Mouse (Mus musculus) neutrophil, adult 83 days (primary cell): ENCODE measurements around the gene Dennd2c. TPM values are rescaled to one million over a fixed set of nuclear protein-coding genes. Genes with fewer than 3 reads are reported as not detected.

Experiments used
- total RNA-seq, 2 experiments: library from RNA; stranded (reverse); gene quantifications; one replicate each; pipeline ENCODE4 v1.2.4; 2023

Dennd2c gene
- total RNA-seq: 1 to 10 TPM; 1.9 to 2.2 TPM

DNA sequence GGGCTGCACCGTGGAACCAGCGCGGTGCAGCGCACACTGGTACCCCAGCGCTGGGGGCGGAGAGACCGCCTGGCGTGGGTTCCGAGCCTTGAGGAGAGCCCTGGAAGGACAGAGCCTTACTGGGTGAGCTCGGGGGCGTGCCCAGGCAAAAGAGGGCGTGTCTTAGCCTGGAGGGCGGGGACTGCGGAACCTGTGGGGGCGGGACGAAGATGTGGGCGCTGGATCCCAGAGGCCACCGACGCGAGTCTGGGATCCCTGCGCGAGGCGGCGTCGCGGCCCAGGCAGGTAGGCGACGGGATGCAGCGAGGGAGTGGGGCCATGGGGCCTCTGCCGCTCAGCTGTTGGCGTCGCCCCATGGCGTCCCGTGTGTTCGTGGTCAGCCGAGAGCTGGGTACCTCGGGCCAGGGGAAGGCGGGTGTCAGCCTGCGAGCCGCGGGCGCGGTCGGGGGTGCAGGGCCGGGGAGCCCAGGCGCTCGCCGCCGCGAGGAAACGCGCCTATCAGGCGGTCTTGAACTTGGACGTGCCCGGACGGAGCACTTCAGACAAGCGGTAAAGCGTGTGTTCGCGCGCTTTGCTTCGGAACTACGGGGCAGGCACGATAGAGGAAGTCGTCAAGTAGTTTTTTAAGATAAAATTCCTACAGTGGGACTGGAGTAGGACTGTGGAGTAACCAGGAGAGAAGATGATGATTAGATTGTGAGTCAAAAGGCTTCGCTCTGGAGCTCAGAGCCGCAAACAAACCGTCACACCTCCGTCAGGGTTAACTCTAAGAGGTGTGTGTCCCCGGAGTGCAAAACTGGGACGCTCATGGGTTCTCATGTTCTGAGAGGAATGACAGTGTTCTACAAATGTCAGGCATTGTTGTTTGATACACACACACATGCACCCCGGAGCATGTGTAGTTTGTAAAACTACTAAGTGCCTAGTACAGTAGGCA is at the start of gene Dennd2c:
TSS of gene Dennd2c (plus strand) at position 151 of the 937 bp plus-strand sequence.

DNA sequence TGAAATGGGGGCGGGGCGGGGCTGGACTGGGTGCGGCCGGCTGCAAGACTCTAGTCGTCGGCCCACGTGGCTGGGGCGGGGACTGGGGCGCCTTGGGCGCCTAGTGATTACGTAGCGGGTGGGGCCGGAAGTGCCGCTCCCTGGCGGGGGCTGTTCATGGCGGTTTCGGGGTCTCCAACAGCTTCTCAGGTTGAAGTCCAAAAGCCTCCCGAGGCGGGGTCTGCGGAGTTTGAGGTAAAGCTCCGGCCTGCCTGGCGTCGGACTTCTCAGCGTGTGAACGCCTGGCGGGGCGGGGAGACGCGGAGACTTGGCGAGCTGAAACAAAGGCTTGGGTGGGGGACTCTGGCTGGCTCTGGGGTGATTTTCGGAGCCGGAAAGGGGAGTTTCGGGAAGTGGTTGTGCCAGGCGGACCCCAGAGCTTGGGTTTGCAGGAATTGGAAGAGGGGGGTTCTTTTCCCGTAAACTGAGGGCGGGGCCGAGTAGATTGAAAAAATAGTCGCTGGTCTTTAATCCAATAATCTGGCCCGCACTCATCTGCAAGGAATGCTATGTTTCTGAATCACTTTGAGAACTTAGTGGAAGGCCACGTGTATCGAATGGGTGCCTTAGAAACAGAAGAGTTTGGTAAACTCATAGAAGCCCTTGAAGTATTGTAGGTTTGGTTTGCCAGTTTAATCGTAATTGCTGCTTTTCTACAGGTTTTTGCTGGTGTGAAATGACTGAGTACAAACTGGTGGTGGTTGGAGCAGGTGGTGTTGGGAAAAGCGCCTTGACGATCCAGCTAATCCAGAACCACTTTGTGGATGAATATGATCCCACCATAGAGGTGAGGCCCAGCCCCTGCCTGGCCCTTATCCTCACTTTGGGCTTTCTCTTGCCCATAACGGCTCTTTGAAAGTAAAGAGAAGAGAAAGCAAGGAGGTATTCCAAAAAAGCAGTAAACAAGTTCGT is 43.9 kb upstream of the Dennd2c start, which contains the start of gene Nras:
TSS of gene Nras (plus strand) at position 79 of the 951 bp plus-strand sequence.

DNA sequence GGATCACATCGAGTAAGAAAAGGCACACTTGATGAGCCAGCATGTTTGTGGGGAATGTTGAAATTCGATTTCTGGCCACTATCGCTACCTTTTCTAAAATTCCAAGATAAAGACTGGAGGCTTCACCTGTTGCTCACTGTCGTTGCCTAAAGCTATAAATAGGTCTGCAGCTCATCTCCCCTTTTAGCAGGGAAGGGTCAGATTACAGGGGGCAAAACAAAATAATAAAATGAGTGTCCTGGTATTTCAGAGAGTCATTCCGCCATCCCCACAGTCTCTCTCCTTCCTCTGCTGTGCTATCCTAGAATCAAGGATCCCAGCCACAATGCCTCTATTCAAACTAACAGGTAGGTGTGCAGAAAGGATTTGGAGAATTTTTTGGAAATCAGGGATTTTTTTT is 28.6 kb upstream of the Dennd2c start, which contains the start of gene Ampd1:
TSS of gene Ampd1 (plus strand) at position 244 of the 400 bp plus-strand sequence.

DNA sequence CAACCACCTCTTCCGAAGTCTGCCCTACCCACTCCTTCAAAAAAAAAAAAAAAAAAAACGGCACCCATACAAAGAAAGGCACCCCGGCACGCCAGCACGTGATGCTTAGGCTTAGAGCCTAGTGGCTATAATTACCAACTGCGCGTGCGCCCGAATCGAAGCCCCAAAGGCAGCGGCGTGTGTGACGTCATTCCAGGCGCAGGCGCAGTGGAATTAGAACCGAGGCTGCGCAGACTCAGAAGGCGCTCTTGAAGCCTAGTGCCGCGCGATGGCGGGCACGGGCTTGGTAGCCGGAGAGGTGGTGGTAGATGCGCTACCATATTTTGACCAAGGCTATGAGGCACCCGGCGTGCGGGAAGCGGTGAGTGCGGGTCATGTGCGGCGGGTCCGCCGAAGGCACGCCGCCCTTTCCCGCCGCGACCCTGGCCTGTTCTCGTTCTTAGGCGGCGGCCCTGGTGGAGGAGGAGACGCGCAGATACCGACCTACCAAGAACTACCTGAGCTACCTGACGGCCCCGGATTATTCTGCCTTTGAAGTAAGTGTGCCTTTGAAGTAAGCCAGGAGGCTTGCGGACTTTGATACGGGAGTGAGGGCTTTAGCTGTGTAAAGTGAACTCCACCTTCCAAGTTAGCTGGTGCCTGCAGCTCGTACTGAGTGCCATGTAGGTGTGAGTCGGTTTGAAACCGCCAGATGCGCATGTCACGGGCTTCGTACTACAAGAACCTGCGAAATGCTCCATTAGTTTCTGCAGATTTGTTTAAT is 69.3 kb downstream of the Dennd2c start, which contains the start of gene Bcas2:
TSS of gene Bcas2 (plus strand) at position 151 of the 763 bp plus-strand sequence.

Other genes starting within 250 kb of the Dennd2c start
- not detected for gene Sycp1, start 166.5 kb upstream of the Dennd2c start, total RNA-seq
- gene Nr1h5, start 138.5 kb upstream of the Dennd2c start, total RNA-seq: not detected
- 10 to 100 TPM; 47.7 to 59.3 TPM for gene Sike1, start 106.9 kb upstream of the Dennd2c start, total RNA-seq
- gene Csde1, start 82.2 kb upstream of the Dennd2c start, total RNA-seq: 100 to 1,000 TPM; 183 to 214 TPM
- 10 to 100 TPM; 76.4 to 84.2 TPM for gene Nras, start 44.3 kb upstream of the Dennd2c start, total RNA-seq
- not detected for gene Ampd1, start 28.6 kb upstream of the Dennd2c start, total RNA-seq
- 10 to 100 TPM; 38.5 to 43.3 TPM for gene Bcas2, start 69.1 kb downstream of the Dennd2c start, total RNA-seq
- 10 to 100 TPM; 40.5 to 42.2 TPM for gene Trim33, start 176.7 kb downstream of the Dennd2c start, total RNA-seq